Mouse (Mus musculus) midbrain, postnatal 0 days (tissue): ENCODE measurements around the gene Casq2. TPM values are rescaled to one million over a fixed set of nuclear protein-coding genes. Genes with fewer than 3 reads are reported as not detected.

ENCODE experiments used
- ATAC-seq: fragments of 200-750 bp; cut with Nextera tagmentation; 2 replicates; pipeline ENCODE4 v1.8.0; 2017; ENCODE audit warnings: moderate number of reproducible peaks, mild to moderate bottlenecking, moderate TSS enrichment, moderate library complexity; ENCODE audit not compliant: low FRiP score
- DNase-seq: peaks from one replicate; pipeline ENCODE4 v3.0.0-alpha.2; 2015; ENCODE audit warnings: low spot score
- H3K27ac ChIP-seq: fragments of 300-500 bp; sonication (generic); 2 replicates; pipeline ENCODE4 v1.5.1; 2014; ENCODE audit warnings: low read depth, mild to moderate bottlenecking, low read length, mixed read lengths
- H3K27me3 ChIP-seq: fragments of 300-500 bp; sonication (generic); 2 replicates; pipeline ENCODE4 v1.6.1; 2014; ENCODE audit warnings: low read length, control low read depth, mixed read lengths; ENCODE audit not compliant: insufficient read depth
- H3K36me3 ChIP-seq: fragments of 300-500 bp; sonication (generic); 2 replicates; pipeline ENCODE4 v1.6.1; 2014; ENCODE audit warnings: low read length, control low read depth, mixed read lengths; ENCODE audit not compliant: insufficient read depth
- H3K4me1 ChIP-seq: fragments of 300-500 bp; sonication (generic); 2 replicates; pipeline ENCODE4 v1.6.1; 2014; ENCODE audit warnings: mild to moderate bottlenecking, control low read depth, antibody characterized with exemption, low read length, mixed read lengths; ENCODE audit not compliant: insufficient read depth
- H3K4me2 ChIP-seq: fragments of 300-500 bp; sonication (generic); 2 replicates; pipeline ENCODE4 v1.6.1; 2014; ENCODE audit warnings: low read depth, mild to moderate bottlenecking, low read length, mixed read lengths; ENCODE audit not compliant: poor library complexity, severe bottlenecking
- H3K4me3 ChIP-seq: fragments of 300-500 bp; sonication (generic); 2 replicates; pipeline ENCODE4 v1.5.1; 2014; ENCODE audit warnings: low read depth, mild to moderate bottlenecking, low read length, moderate library complexity
- H3K9ac ChIP-seq: fragments of 300-500 bp; sonication (generic); replicated peaks from 2 replicates; pipeline ENCODE4 v1.6.1; 2014; ENCODE audit warnings: mild to moderate bottlenecking, low read length, moderate library complexity, mixed read lengths; ENCODE audit not compliant: poor library complexity, severe bottlenecking
- H3K9me3 ChIP-seq: fragments of 300-500 bp; sonication (generic); 2 replicates; pipeline ENCODE4 v1.6.1; 2016; ENCODE audit warnings: low read length, control low read depth
- CTCF ChIP-seq: IDR thresholded peaks from 2 replicates; pipeline ENCODE4 v1.5.1; 2016; ENCODE audit warnings: antibody characterized with exemption, mild to moderate bottlenecking
- WGBS: fragments of 180-500 bp; shearing (Covaris S2); extraction: QIAGEN DNeasy Blood & Tissue Kit; methylation state at CpG from one replicate; pipeline ENCODE4 v1.1.7; 2014; 5-methylcytosine and 5-hydroxymethylcytosine counted together
- polyA plus RNA-seq: library from polyadenylated mRNA; unstranded; fragments of >200 nt; fragmentation: Nextera tagmentation; extraction: Ambion mirVana; gene quantifications from 2 replicates; pipeline ENCODE4 v1.2.1, GENCODE M21; 2015
- total RNA-seq: library from RNA; depleted of rRNA; stranded (reverse); fragments of >200 nt; gene quantifications from 2 replicates; pipeline ENCODE4 v1.2.3, GENCODE M21; 2014

The Casq2 gene
- total and polyA plus RNA-seq, 2 experiments from 2014 or later = 0.84 to 0.93 TPM

DNA sequence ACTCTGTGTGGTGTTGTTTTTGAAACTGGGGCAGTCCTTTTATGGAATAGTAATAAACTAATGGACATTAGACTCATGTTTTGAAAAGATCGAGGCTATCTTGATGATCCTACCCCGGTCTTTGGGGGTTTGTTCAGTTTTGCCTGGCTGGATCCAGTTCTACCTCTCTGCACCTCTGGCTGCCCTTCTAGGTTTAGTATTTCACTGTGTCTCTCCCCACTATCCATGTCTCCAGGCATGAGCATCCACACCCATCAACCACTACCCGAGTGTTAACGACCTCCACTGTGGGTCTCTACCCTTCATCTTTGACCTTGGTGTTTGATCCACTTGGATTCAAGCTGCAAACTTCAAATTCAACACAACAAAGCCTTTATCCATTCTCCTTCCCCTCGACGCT lies 60.2 kb downstream of the Casq2 start:
- no peaks in the 10 kb centered on the region for H3K36me3 ChIP-seq
- ATAC-seq (no peak), DNase-seq (no peak)
- TF ChIP-seq CTCF = no peak
- peaks cover 7% of the 10 kb centered on the region; the same call in 1 of the 2 replicates for H3K4me1 ChIP-seq
- H3K9me3 ChIP-seq = no peaks in the 10 kb centered on the region
- WGBS = 54% methylated on average over 6 of the region's 6 CpGs
- no peak overlapping the region for H3K9ac ChIP-seq
- H3K4me3 ChIP-seq = no peak overlapping the region
- H3K27ac ChIP-seq = no peak overlapping the region
- H3K27me3 ChIP-seq = no peaks in the 10 kb centered on the region
- H3K4me2 ChIP-seq = no peak overlapping the region

DNA sequence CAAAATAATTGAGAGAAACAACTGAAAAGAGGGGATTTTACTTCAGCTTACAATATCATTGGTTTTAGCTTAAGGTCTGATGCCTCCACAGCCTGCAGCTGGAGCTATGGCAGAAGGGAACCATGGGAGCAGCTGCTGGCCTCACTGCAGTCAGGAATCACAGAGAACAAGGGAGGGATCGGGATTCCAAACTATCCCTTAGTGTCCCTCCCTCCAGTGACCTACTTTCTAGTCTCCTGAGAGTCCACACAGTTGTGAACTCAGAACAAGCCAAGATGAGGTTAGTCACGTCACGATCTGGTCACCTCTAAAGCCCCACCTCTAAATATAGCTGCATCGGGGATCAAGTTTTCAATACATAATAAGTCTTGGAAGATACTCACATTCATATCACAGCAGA lies 61.0 kb downstream of the Casq2 start:
- ATAC-seq (no peak), DNase-seq (no peak)
- no peaks in the 10 kb centered on the region for H3K27me3 ChIP-seq
- H3K4me3 ChIP-seq = no peak overlapping the region
- no peaks in the 10 kb centered on the region for H3K36me3 ChIP-seq
- TF ChIP-seq CTCF = no peak
- H3K4me2 ChIP-seq = no peak overlapping the region
- no peak overlapping the region for H3K9ac ChIP-seq
- WGBS = 53% methylated on average over 4 of the region's 4 CpGs
- H3K4me1 ChIP-seq = peaks cover 7% of the 10 kb centered on the region; the same call in 1 of the 2 replicates
- H3K27ac ChIP-seq = no peak overlapping the region
- H3K9me3 ChIP-seq = no peaks in the 10 kb centered on the region

DNA sequence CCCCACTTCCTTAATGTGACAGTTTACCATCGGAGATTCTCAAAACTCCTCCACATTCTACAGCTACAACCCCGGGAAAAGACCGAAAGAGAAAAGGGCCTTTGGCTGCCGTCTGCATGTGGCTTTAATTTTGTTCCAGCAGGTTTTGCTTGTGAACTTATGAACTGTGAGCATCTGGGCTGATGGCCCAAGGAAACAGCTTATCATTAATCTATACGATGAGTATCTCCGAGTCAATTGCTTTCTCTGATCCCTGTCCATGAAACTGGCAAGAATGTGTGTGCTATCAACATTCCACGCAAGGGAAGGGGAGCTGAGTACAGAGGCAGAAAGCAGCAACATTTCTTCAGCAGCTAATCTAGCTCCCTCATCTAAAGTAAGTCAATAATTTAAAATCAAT lies 63.7 kb downstream of the Casq2 start:
- Histone ChIP-seq H3K9me3 (no peaks in the 10 kb centered on the region), H3K36me3 (no peaks in the 10 kb centered on the region), H3K9ac (no peak overlapping the region), H3K4me2 (no peak overlapping the region), H3K27me3 (no peaks in the 10 kb centered on the region), H3K4me3 (no peak overlapping the region), H3K4me1 (peaks cover 7% of the 10 kb centered on the region; the same call in 1 of the 2 replicates), H3K27ac (no peak overlapping the region)
- no peak for ATAC-seq
- TF ChIP-seq CTCF = no peak
- 72% methylated on average over 7 of the region's 7 CpGs for WGBS
- no peak for DNase-seq

DNA sequence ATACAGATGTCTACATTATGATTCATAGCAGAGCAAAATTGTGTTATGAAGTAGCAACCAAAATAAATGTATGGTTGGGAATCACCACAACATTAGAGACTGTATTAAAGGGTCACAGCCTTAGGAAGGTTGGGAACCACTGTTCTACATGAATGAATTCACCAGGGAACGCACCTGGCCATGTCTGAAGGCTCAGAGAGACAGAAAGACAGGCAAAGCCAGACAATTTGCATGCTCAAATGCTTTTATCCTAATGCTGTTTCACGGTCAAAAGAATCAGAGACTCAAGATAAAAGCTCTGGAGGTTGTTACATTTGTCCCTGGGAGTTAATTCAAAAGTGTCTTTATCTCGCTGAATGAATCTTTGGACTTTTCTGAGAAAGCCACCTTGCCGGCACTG lies 65.6 kb downstream of the Casq2 start:
- no peaks in the 10 kb centered on the region for H3K36me3 ChIP-seq
- no peak for DNase-seq
- no peak overlapping the region for H3K9ac ChIP-seq
- TF ChIP-seq CTCF = no peak
- H3K4me3 ChIP-seq = no peak overlapping the region
- 24% methylated on average over 4 of the region's 4 CpGs for WGBS
- H3K27ac ChIP-seq = no peak overlapping the region
- H3K4me1 ChIP-seq = peaks cover 4% of the 10 kb centered on the region; the same call in 1 of the 2 replicates
- ATAC-seq = no peak
- no peak overlapping the region for H3K4me2 ChIP-seq
- H3K9me3 ChIP-seq = no peaks in the 10 kb centered on the region
- H3K27me3 ChIP-seq = no peaks in the 10 kb centered on the region

DNA sequence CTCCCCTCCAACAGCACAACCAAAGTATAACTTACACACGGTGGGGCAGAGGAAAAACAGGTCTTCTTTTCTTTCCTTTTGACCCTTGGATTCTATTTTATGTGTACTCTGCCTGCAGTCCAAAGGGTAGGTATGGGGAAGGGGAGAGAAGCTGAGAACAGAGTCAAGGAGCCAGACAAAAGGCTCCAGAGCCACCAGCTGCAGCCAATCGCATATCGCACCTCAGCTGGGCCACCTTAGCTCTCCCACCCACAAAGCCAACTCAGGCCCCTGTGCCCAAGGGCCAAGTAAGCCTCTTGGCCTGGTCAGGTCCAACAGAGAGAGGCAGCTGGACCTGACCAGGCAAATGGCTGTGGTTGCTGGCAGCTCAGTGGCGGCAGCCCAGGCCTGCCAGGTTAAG lies 66.3 kb downstream of the Casq2 start:
- 44% methylated on average over 4 of the region's 4 CpGs for WGBS
- no peak for DNase-seq
- Histone ChIP-seq H3K4me1 (no peaks in the 10 kb centered on the region), H3K4me3 (no peak overlapping the region), H3K4me2 (no peak overlapping the region), H3K27ac (no peak overlapping the region), H3K9me3 (no peaks in the 10 kb centered on the region), H3K27me3 (no peaks in the 10 kb centered on the region), H3K9ac (no peak overlapping the region), H3K36me3 (no peaks in the 10 kb centered on the region)
- no peak for TF ChIP-seq CTCF
- no peak for ATAC-seq

DNA sequence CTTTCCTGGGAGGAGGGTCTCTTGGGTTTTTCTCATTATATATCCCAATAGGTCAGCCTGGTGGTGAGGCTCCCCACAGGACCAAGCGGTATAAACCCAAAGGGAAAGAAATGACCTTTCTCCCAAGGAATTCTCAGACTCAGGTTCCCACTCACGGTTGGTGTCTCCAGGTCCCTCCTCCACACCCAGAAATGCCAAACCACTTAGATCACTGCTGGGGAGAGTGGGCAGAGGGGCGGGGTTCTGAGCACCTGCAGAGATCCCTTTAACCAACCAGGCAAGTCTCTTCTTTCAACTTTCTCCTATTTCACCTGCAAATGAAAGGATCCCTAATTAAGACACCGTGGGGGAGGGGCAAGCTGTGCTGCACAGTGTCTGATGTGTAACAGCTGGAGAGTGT lies 66.7 kb downstream of the Casq2 start:
- WGBS = 39% methylated on average over 4 of the region's 4 CpGs
- H3K36me3 ChIP-seq = no peaks in the 10 kb centered on the region
- no peaks in the 10 kb centered on the region for H3K27me3 ChIP-seq
- H3K4me3 ChIP-seq = no peak overlapping the region
- no peak overlapping the region for H3K27ac ChIP-seq
- no peak for DNase-seq
- no peaks in the 10 kb centered on the region for H3K9me3 ChIP-seq
- H3K9ac ChIP-seq = no peak overlapping the region
- no peak for TF ChIP-seq CTCF
- ATAC-seq = no peak
- H3K4me2 ChIP-seq = no peak overlapping the region
- H3K4me1 ChIP-seq = no peaks in the 10 kb centered on the region
